21 mouse cellular contexts compared by ENCODE assay signal in genomic region chr3:97317302-97317701, GRCm38 (mm10). TPM values are rescaled to one million over a fixed set of nuclear protein-coding genes. Genes with fewer than 3 reads are reported as not detected.
DNase-seq lines count a peak whose midpoint lies in the region; ATAC-seq and TF ChIP-seq lines count a peak whose summit lies in the region.
"Had no signal": no experiment of that assay in that cellular context is flagged by ENCODE, and none has a peak within 500 bp of the region (broad histone marks: within the 10 kb centered on the region; RNA-seq: fewer than 3 reads in every experiment).

No protein-coding gene starts in this region.

- H3K9ac ChIP-seq in lung, postnatal 0 days (replicated peaks; ENCODE audit: low read depth) = no peak overlapping the region

- H3K9me3 ChIP-seq in lung, postnatal 0 days (ENCODE audit: low read length) = no peaks in the 10 kb centered on the region
- H3K9me3 ChIP-seq: G1E had no signal

- no peak for TF ChIP-seq POLR2A in lung, adult 2 months (IDR thresholded peaks at IDR 0.05; ENCODE audit: borderline replicate concordance, extremely low read depth, low read depth, low read length)

- no peak; the same call in 1 of the 2 replicates for TF ChIP-seq EP300 in lung, postnatal 0 days (IDR thresholded peaks at IDR 0.05)

- peak; percentile 83 for DNase-seq in lung, postnatal 0 days (ENCODE audit: low spot score)
- DNase-seq in lung, postnatal 4 days = no peak
- peak; percentile 32 for DNase-seq in lung, postnatal 25 days (ENCODE audit: low spot score)
- DNase-seq in lung, postnatal 14 days = no peak
- peak; percentile 33 for DNase-seq in lung, postnatal 36 days
- DNase-seq in lung, adult 2 months = no peak
- DNase-seq: adrenal gland, adult 2 months; adrenal gland, adult 8-10 months; adrenal gland, postnatal 10 days; adrenal gland, postnatal 14 days; adrenal gland, postnatal 25 days; adrenal gland, postnatal 36 days; B cell, adult 2 months; cerebellum, adult 11 months; cerebellum, adult 11-12 months; cerebellum, adult 18-20 months had no signal

- no peaks in the 10 kb centered on the region for H3K36me3 ChIP-seq in lung, postnatal 0 days (ENCODE audit: insufficient read depth, low read length)
- H3K36me3 ChIP-seq: G1E had no signal

- peaks cover 3% of the 10 kb centered on the region; the same call in 1 of the 2 replicates for H3K4me1 ChIP-seq in lung, postnatal 0 days (ENCODE audit: insufficient read depth, low read depth, low read length)
- H3K4me1 ChIP-seq in lung, adult 2 months (ENCODE audit: control insufficient read depth, insufficient read depth, low read length) = no peaks in the 10 kb centered on the region

- TF ChIP-seq CTCF in lung, postnatal 0 days (IDR thresholded peaks at IDR 0.05) = no peak
- TF ChIP-seq CTCF in lung, adult 2 months (IDR thresholded peaks at IDR 0.05; ENCODE audit: insufficient read depth, low read length) = no peak

- WGBS in lung, postnatal 0 days = 58% methylated on average over 3 of the region's 3 CpGs
- WGBS in lung, adult 2 months = 55% methylated on average over 3 of the region's 3 CpGs

- peak; percentile 88 for ATAC-seq in lung, postnatal 0 days
- ATAC-seq: activated CD4-positive, CD25-positive, alpha-beta regulatory T cell, adult 4 months; CD4-positive, CD25-positive, alpha-beta regulatory T cell, adult 4 months; Patski had no signal

- no peak overlapping the region for H3K4me3 ChIP-seq in lung, postnatal 0 days (ENCODE audit: low read depth, low read length)
- H3K4me3 ChIP-seq in lung, adult 2 months (replicated peaks; ENCODE audit: extremely low read depth, low read depth, low read length) = no peak overlapping the region

- no peaks in the 10 kb centered on the region for H3K27me3 ChIP-seq in lung, postnatal 0 days (replicated peaks; ENCODE audit: insufficient read depth, low read length)
- H3K27me3 ChIP-seq: CH12.LX, Patski had no signal

- no peak overlapping the region for H3K27ac ChIP-seq in lung, postnatal 0 days (ENCODE audit: low read length)

- no peak overlapping the region for H3K4me2 ChIP-seq in lung, postnatal 0 days (replicated peaks; ENCODE audit: low read depth, low read length)

RNA-seq across cellular contexts. Expression of gene Bcl9, which starts 19.6 kb away (rescaled TPM):
- polyA plus RNA-seq in lung, postnatal 0 days (2015; fragmentation: Nextera tagmentation; extraction: Ambion mirVana) = 26.6 and 27.1 TPM in 2 replicates
- polyA plus RNA-seq in lung, adult 2 months (2012; rRNA removed) = 11.5 and 15.4 TPM in 2 replicates

Comparison
In these comparisons a context has a peak if more than half of its experiments do, and no peak if none do; other contexts are left out.
1. DNase-seq: peak in lung, postnatal 0 days (single experiment), lung, postnatal 25 days (single experiment) and lung, postnatal 36 days (single experiment); none in lung, postnatal 4 days (0 of 2), lung, postnatal 14 days (single experiment) and lung, adult 2 months (single experiment).